Mouse (Mus musculus) olfactory bulb, adult 2 months (tissue): ENCODE results near the gene Trim37.

Source experiments
- CTCF ChIP-seq: fragments of 200-500 bp; IDR thresholded peaks from 2 replicates; pipeline ENCODE4 v1.5.1; 2012; ENCODE audit warnings: low read depth, mild to moderate bottlenecking, low read length, moderate library complexity; ENCODE audit not compliant: insufficient read depth
- POLR2A ChIP-seq: fragments of 200-500 bp; IDR thresholded peaks from 2 replicates; pipeline ENCODE4 v1.6.1; 2012; ENCODE audit warnings: mild to moderate bottlenecking, low read depth, low read length, moderate library complexity; ENCODE audit not compliant: insufficient read depth

GRCm38 (mm10) chr11:87235486-87235872 is 108.6 kb downstream of the Trim37 start:
- TF ChIP-seq CTCF (no peak), POLR2A (no peak)
